ENCODE assay signal across 8 mouse cellular contexts in genomic region chr2:31769115-31769514, GRCm38 (mm10). TPM values are rescaled to one million over a fixed set of nuclear protein-coding genes. Genes with fewer than 3 reads are reported as not detected.
A peak's percentile ranks its signal among the peaks of the same experiment; 100 is the strongest.
DNase-seq lines count a peak whose midpoint lies in the region; ATAC-seq lines count a peak whose summit lies in the region.

No protein-coding gene starts in this region.

- 71% methylated on average over 4 of the region's 4 CpGs for WGBS in midbrain, embryonic 11.5 days

- DNase-seq in heart, adult 8-10 months (ENCODE audit: low spot score) = peak; percentile 13
- no peak for DNase-seq in heart, postnatal 25 days (ENCODE audit: low spot score)
- no peak for DNase-seq in midbrain, embryonic 11.5 days (ENCODE audit: low spot score, missing footprints)
- no peak for DNase-seq in cerebellum, adult 11-12 months
- no peak for DNase-seq in layer of hippocampus, adult 18-20 months (ENCODE audit: low spot score in 2 of 2)
- DNase-seq in left cerebral cortex, postnatal 4 days = no peak

- no peak overlapping the region for H3K4me2 ChIP-seq in midbrain, embryonic 11.5 days

- peaks cover 19% of the 10 kb centered on the region for H3K4me1 ChIP-seq in midbrain, embryonic 11.5 days (ENCODE audit: control insufficient read depth, insufficient read depth, low read length)

- no peaks in the 10 kb centered on the region for H3K9me3 ChIP-seq in midbrain, embryonic 11.5 days (ENCODE audit: control insufficient read depth, low read length)

- no peak overlapping the region for H3K9ac ChIP-seq in midbrain, embryonic 11.5 days (ENCODE audit: low read length)

- intact Hi-C loops in heart, postnatal 25 days (cut with DNase I) = no loop called here
- intact Hi-C loops in left cerebral cortex, postnatal 4 days (cut with DNase I) = no loop called here

- peak overlapping the region; percentile 6; the same call in 1 of the 2 replicates for H3K27ac ChIP-seq in midbrain, embryonic 11.5 days (ENCODE audit: low read depth, low read length)

- H3K4me3 ChIP-seq in midbrain, embryonic 11.5 days (ENCODE audit: low read depth, low read length) = no peak overlapping the region

- peak; percentile 69 for ATAC-seq in common myeloid progenitor, adult 5-6 weeks (replicated peaks; ENCODE audit: low read depth, poor library complexity, severe bottlenecking)
- peak; percentile 18 to 23; a peak in 1 of 4 replicates for ATAC-seq in hematopoietic stem cell, adult 5-6 weeks (replicated peaks in 1 of 2; ENCODE audit: insufficient read depth in 1 of 2, low FRiP score in 2 of 2, low TSS enrichment in 1 of 2, low read depth in 1 of 2, poor library complexity in 2 of 2, severe bottlenecking in 2 of 2)
- ATAC-seq in midbrain, embryonic 11.5 days (ENCODE audit: low FRiP score) = no peak

- H3K36me3 ChIP-seq in midbrain, embryonic 11.5 days (ENCODE audit: control insufficient read depth, insufficient read depth, low read length) = no peaks in the 10 kb centered on the region

- H3K27me3 ChIP-seq in midbrain, embryonic 11.5 days (ENCODE audit: control insufficient read depth, insufficient read depth, low read length) = no peaks in the 10 kb centered on the region

RNA-seq across cellular contexts. Expression of gene Qrfp, which starts 41.3 kb away (rescaled TPM):
- not detected for total RNA-seq in heart, adult 8-10 months (2022)
- total RNA-seq in heart, postnatal 25 days (2021) = not detected
- 0.19 and 0.27 TPM in 2 replicates for total RNA-seq in common myeloid progenitor, adult 5-6 weeks (2017)
- total RNA-seq in hematopoietic stem cell, adult 5-6 weeks (2017) = not detected in 2 replicates
- 0.06 and 0.11 TPM in 2 replicates for polyA plus RNA-seq in midbrain, embryonic 11.5 days (2014; fragmentation: Nextera tagmentation; extraction: Ambion mirVana)
- not detected for total RNA-seq in layer of hippocampus, adult 18-20 months (2021)
- total RNA-seq in left cerebral cortex, postnatal 4 days (2021) = not detected
